Mouse (Mus musculus): Measurements from ENCODE around the gene Kif24. TPM values are rescaled to one million over a fixed set of nuclear protein-coding genes. Genes with fewer than 3 reads are reported as not detected.

Gene Kif24
- total RNA-seq, 2 experiments from 2014 or later, result 0.52 to 1.0 TPM

DNA sequence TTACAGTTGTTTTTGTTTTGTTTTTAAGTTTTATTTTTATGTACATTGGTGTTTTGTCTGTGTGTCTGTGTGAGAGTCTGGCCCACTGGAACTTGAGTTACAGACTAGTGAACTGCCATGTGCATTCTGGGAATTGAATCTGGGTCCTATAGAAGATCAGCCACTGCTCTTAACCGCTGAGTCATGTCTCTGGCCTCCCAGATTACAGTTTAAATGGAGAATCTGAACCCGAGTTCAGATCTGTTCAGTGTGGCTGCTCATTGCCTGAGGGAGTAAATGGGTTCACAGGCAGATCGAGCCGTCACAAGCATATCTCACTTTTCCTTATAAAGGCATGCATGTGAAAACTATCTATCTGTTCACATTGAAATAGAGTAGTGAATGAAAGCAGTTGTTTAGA, 111.9 kb downstream of the Kif24 start:
- no peak for DNase-seq (ENCODE audit: low spot score in 2 of 2)

DNA sequence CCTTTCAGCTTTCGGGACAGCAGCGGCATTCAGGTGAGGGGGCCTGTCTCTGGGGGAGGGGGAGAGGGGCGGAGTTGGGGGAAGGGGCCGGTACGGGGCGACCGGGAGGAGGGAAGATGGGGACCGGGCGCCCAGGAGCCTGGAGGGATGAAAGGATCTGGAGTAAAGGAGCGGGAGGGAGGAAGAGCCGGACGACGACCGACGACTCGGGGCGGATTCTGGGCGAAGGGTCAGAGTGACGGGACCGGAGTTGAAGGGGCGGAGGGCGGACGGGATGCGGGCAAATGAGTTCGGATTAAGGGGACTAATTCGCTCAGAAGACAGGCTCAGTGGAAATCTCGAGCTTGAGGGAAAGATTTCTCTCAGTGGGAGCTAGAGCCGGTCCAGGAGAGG, 115.5 kb downstream of the Kif24 start:
- DNase-seq (ENCODE audit: low spot score in 2 of 2), result no peak

DNA sequence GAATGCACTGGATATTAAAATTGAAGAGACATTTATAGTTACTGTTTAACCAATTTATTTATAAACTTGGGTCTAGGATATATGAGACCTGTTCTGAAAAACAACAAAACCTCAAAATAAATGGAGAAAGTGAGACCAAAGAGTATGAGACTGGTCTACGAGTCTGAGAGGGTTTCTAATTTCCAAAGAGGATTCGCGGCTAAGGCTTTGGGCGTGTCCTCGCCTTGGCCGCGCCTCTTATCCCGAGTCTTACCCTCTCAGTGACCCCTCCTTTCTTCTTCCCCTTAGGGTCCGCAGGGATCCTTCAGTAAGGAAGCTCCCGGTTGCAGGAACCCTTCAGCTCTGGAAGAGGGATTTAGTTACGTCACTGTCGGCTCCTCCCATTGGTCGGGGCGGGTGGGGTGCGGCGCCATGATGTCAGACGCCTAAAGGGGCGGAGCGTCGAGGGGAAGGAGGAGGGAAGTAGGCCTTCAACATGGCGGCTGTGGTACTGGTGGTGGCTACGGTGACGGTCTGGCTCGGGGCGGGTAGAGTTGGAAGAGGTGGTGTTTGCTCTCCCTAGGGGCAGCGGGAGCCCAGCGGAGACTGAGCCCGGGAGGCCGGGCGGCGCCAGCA, 116.0 kb downstream of the Kif24 start, which contains the start of gene Ubap1:
Ubap1 (plus strand) TSS at position 413 of the 615 bp plus-strand sequence.
- peak; percentile 90 to 93 for DNase-seq (ENCODE audit: low spot score in 2 of 2)

DNA sequence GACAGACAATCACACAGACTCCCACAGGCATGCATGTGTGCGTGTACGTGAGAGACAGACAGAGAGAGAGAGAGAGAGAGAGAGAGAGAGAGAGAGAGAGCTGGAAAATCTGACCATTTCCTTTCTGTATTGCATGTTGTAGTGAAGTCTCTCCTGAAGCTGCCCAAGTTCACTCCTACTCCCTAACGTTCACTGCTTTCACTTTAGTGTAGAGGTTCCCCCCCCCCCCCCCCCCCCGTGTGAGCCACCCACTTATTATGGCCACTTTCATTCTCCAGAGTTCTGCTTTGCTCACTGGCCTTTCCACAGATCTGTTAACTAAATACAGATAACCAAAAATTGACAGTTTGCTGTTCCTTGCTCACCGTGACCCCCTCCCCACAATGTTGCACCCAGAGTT, 116.8 kb downstream of the Kif24 start:
- no peak for DNase-seq (ENCODE audit: low spot score in 2 of 2)

DNA sequence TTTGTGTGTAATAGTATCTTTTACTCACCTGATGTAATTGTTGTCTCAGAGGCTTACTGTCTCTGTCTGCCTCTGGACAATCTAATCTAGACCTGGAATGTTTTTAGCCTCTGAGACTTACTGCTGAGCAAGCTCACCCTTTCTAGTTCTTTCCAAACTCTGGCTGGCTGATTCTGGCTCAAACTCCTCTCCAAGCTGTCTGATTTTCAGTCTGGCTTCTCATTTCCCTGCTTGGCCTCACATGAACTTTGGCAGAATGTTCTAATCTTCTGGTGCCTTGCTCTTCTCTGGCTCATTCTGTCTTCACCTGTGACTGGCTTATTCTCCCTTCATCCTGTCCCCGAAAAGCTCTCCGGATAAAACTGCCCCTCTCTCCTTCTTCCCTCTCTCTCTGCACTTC, 118.7 kb downstream of the Kif24 start:
- DNase-seq (ENCODE audit: low spot score in 2 of 2), result no peak

GRCm38 (mm10) chr4:41340912-41341550, 123.7 kb downstream of the Kif24 start:
- no peak for DNase-seq (ENCODE audit: low spot score in 2 of 2)

Other genes starting within 250 kb of the Kif24 start
- gene Ubap2, start 189.7 kb downstream of the Kif24 start, total RNA-seq (2021), result 10 to 100 TPM; 37.7 to 39.6 TPM
- gene Dcaf12, start 150.0 kb downstream of the Kif24 start, total RNA-seq (2021), result 10 to 100 TPM; 41.2 to 43.2 TPM
- 10 to 100 TPM; 53.7 to 54.0 TPM for gene Ubap1, start 115.9 kb downstream of the Kif24 start, total RNA-seq (2021)
- gene Nudt2, start 264 bp upstream of the Kif24 start, total RNA-seq (2021), result 10 to 100 TPM; 29.5 to 32.0 TPM
- gene AI464131, start 38.2 kb upstream of the Kif24 start, total RNA-seq (2021), result 10 to 100 TPM; 29.0 to 29.3 TPM
- 1 to 10 TPM; 4.5 to 7.0 TPM for gene 1110017D15Rik, start 52.4 kb upstream of the Kif24 start, total RNA-seq (2021)
- 100 to 1,000 TPM; 159 to 163 TPM for gene Fam219a, start 104.7 kb upstream of the Kif24 start, total RNA-seq (2021)
- 1 to 10 TPM; 7.8 to 9.0 TPM for gene Dnaic1, start 104.9 kb upstream of the Kif24 start, total RNA-seq (2021)
- 10 to 100 TPM; 61.9 to 65.0 TPM for gene Enho, start 175.4 kb upstream of the Kif24 start, total RNA-seq (2021)
- gene Cntfr, start 232.2 kb upstream of the Kif24 start, total RNA-seq (2021), result 100 to 1,000 TPM; 110 to 113 TPM
- 10 to 100 TPM; 35.5 to 37.0 TPM for gene Il11ra1, start 235.1 kb upstream of the Kif24 start, total RNA-seq (2021)
- 10 to 100 TPM; 36.0 to 39.0 TPM for gene Rpp25l, start 248.6 kb upstream of the Kif24 start, total RNA-seq (2021)

Data from layer of hippocampus, adult 18-20 months (tissue).